Mouse (Mus musculus): Measurements from ENCODE around the gene Morf4l2. TPM values are rescaled to one million over a fixed set of nuclear protein-coding genes. Genes with fewer than 3 reads are reported as not detected.
"Not testable (repeated sequence)": the region's sequence is repeated elsewhere in the genome, so short reads cannot be mapped to it uniquely, and the experiment has no call there.

Gene Morf4l2
- polyA plus RNA-seq, 1 experiment from 2014 or later = 558 TPM

GRCm38 (mm10) chrX:136714742-136715474 is 28.6 kb downstream of the Morf4l2 start:
- ATAC-seq (replicated peaks; ENCODE audit: low FRiP score) = peak; percentile 92
- not testable (repeated sequence) for H3K4me2 ChIP-seq (ENCODE audit: low read depth, low read length, severe bottlenecking); H3K4me1 ChIP-seq (replicated peaks; ENCODE audit: control insufficient read depth, insufficient read depth, low read length); H3K27me3 ChIP-seq (ENCODE audit: control insufficient read depth, insufficient read depth, low read length); H3K4me3 ChIP-seq (ENCODE audit: low read depth, low read length); H3K9ac ChIP-seq (ENCODE audit: low read length); H3K9me3 ChIP-seq (ENCODE audit: control insufficient read depth, low read length); DNase-seq (ENCODE audit: low spot score); H3K36me3 ChIP-seq (ENCODE audit: control insufficient read depth, insufficient read depth, low read length)
- WGBS = 43% methylated on average over 3 of the region's 3 CpGs
- peak overlapping the region; percentile 37; the same call in 1 of the 2 replicates for H3K27ac ChIP-seq (ENCODE audit: low read depth, low read length)

DNA sequence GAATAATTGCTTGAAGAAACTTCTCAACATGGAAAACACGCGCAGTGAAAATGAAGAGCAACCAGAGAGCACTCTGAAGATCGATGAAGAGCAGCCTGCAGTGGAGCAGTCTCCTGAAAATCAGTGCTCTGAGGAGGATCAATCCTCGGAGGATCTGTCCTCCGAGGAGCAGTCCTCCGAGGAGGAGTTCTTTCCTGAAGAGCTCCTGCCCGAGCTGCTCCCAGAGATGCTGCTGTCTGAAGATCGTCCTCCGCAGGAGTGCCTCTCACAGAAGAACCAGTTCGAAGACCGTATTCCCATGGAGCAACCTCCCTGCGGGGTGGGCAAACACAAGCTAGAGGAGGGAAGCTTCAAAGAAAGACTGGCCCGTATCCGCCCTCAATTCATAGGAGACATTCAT is 34.7 kb downstream of the Morf4l2 start:
- Histone ChIP-seq H3K9ac (ENCODE audit: low read length) (peak overlapping the region; percentile 65), H3K27me3 (ENCODE audit: control insufficient read depth, insufficient read depth, low read length) (peaks cover 2% of the 10 kb centered on the region; the same call in 1 of the 2 replicates), H3K4me3 (ENCODE audit: low read depth, low read length) (peak overlapping the region; percentile 43), H3K9me3 (ENCODE audit: control insufficient read depth, low read length) (no peaks in the 10 kb centered on the region), H3K4me2 (ENCODE audit: low read depth, low read length, severe bottlenecking) (peak overlapping the region; percentile 51), H3K4me1 (replicated peaks; ENCODE audit: control insufficient read depth, insufficient read depth, low read length) (peaks cover 3% of the 10 kb centered on the region; the same call in 1 of the 2 replicates), H3K27ac (ENCODE audit: low read depth, low read length) (peak overlapping the region; percentile 37; the same call in 1 of the 2 replicates), H3K36me3 (ENCODE audit: control insufficient read depth, insufficient read depth, low read length) (no peaks in the 10 kb centered on the region)
- peak; percentile 12; the same call in 1 of the 2 replicates for ATAC-seq (replicated peaks; ENCODE audit: low FRiP score)
- 23% methylated on average over 14 of the region's 14 CpGs for WGBS
- peak; percentile 48 for DNase-seq (ENCODE audit: low spot score)

GRCm38 (mm10) chrX:136708168-136708681 is 35.3 kb downstream of the Morf4l2 start:
- WGBS = 17% methylated on average over 18 of the region's 18 CpGs
- ATAC-seq (replicated peaks; ENCODE audit: low FRiP score) = peak; percentile 90

DNA sequence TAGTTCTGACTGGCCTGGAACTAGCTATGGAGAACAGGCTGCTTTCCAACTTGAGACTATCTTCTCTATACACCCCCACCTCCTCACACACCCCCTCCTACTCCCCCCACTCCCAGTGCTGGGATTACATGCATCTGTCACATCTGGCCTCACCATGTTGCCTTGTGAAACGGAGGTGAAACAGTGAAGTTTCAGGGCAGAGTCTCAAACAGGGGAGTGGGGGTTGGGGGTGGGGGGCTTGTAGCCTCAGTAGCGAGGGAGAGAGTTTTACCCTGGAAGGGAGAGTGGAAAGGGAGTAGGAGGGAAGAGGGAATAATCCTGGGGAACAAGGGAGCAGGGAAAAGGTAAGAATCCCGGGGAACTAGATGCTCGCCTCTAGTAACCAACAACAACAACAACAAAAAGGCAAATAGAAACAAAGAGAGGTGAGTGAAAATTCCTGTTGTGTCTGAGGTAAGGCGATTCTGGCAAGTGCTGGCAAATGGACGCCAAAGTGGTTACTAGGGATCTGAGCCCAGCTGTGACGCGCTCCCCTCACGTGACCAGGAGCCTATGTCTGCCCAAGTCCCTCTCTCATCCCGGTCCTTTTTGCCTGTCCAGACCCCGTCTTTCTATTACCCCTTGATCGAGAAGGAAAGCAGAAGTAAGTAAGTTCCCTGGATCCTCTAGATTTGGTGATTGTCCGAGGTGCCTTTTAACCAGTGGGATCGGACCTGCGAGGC is 35.9 kb downstream of the Morf4l2 start, which contains the start of gene Tceal1:
Tceal1 (plus strand) TSS at position 537 of the 722 bp plus-strand sequence.
- Histone ChIP-seq H3K27me3 (ENCODE audit: control insufficient read depth, insufficient read depth, low read length) (peaks cover 2% of the 10 kb centered on the region; the same call in 1 of the 2 replicates), H3K9ac (ENCODE audit: low read length) (peak within 1 kb of the TSS; percentile 65), H3K9me3 (ENCODE audit: control insufficient read depth, low read length) (no peaks in the 10 kb centered on the region), H3K36me3 (ENCODE audit: control insufficient read depth, insufficient read depth, low read length) (no peaks in the 10 kb centered on the region), H3K27ac (ENCODE audit: low read depth, low read length) (peak within 1 kb of the TSS; percentile 70), H3K4me3 (ENCODE audit: low read depth, low read length) (peak within 1 kb of the TSS; percentile 43), H3K4me1 (replicated peaks; ENCODE audit: control insufficient read depth, insufficient read depth, low read length) (peaks cover 3% of the 10 kb centered on the region; the same call in 1 of the 2 replicates), H3K4me2 (ENCODE audit: low read depth, low read length, severe bottlenecking) (peak within 1 kb of the TSS; percentile 51)
- ATAC-seq (replicated peaks; ENCODE audit: low FRiP score) = peak; percentile 95
- DNase-seq (ENCODE audit: low spot score) = peak; percentile 75
- WGBS = 14% methylated on average over 15 of the region's 15 CpGs

More at GRCm38 (mm10) chrX:136708168-136708681, 35.3 kb downstream of the Morf4l2 start:
- Histone ChIP-seq H3K27me3 (ENCODE audit: control insufficient read depth, insufficient read depth, low read length) (peaks cover 2% of the 10 kb centered on the region; the same call in 1 of the 2 replicates), H3K27ac (ENCODE audit: low read depth, low read length) (peak overlapping the region; percentile 70), H3K36me3 (ENCODE audit: control insufficient read depth, insufficient read depth, low read length) (no peaks in the 10 kb centered on the region), H3K4me2 (ENCODE audit: low read depth, low read length, severe bottlenecking) (peak overlapping the region; percentile 51), H3K4me1 (replicated peaks; ENCODE audit: control insufficient read depth, insufficient read depth, low read length) (peaks cover 3% of the 10 kb centered on the region; the same call in 1 of the 2 replicates), H3K4me3 (ENCODE audit: low read depth, low read length) (peak overlapping the region; percentile 43), H3K9ac (ENCODE audit: low read length) (peak overlapping the region; percentile 65), H3K9me3 (ENCODE audit: control insufficient read depth, low read length) (no peaks in the 10 kb centered on the region)
- peak; percentile 64 for DNase-seq (ENCODE audit: low spot score)

DNA sequence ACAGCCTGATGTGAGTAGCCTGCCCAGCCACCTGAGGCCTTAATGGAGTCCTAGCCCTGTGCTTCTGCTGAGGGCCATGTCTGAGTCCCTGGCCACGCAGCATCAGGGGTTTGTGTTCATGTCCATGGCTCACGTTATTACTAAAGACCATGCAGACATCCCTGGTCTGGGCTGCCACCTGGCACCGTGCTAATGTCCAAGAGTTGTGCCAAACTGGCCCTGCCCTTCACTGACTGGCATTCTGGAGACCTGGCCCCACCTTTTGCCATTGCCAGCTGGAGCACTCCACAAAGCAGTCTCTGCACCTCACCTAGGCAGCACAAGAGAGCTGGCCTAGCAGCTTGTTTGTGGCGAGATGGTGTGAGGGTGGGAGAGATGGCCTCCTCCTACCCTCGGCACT is 50.3 kb downstream of the Morf4l2 start:
- WGBS = 89% methylated on average over 5 of the region's 5 CpGs
- Histone ChIP-seq H3K4me3 (ENCODE audit: low read depth, low read length) (no peak overlapping the region), H3K9me3 (ENCODE audit: control insufficient read depth, low read length) (no peaks in the 10 kb centered on the region), H3K27me3 (ENCODE audit: control insufficient read depth, insufficient read depth, low read length) (no peaks in the 10 kb centered on the region), H3K9ac (ENCODE audit: low read length) (no peak overlapping the region), H3K36me3 (ENCODE audit: control insufficient read depth, insufficient read depth, low read length) (no peaks in the 10 kb centered on the region), H3K4me1 (replicated peaks; ENCODE audit: control insufficient read depth, insufficient read depth, low read length) (no peaks in the 10 kb centered on the region), H3K27ac (ENCODE audit: low read depth, low read length) (no peak overlapping the region), H3K4me2 (ENCODE audit: low read depth, low read length, severe bottlenecking) (no peak overlapping the region)
- ATAC-seq (replicated peaks; ENCODE audit: low FRiP score) (no peak), DNase-seq (ENCODE audit: low spot score) (no peak)

GRCm38 (mm10) chrX:136692294-136692675 is 51.2 kb downstream of the Morf4l2 start:
- Histone ChIP-seq H3K9ac (ENCODE audit: low read length) (no peak overlapping the region), H3K4me2 (ENCODE audit: low read depth, low read length, severe bottlenecking) (no peak overlapping the region), H3K36me3 (ENCODE audit: control insufficient read depth, insufficient read depth, low read length) (no peaks in the 10 kb centered on the region), H3K4me3 (ENCODE audit: low read depth, low read length) (no peak overlapping the region), H3K27ac (ENCODE audit: low read depth, low read length) (no peak overlapping the region), H3K9me3 (ENCODE audit: control insufficient read depth, low read length) (no peaks in the 10 kb centered on the region), H3K4me1 (replicated peaks; ENCODE audit: control insufficient read depth, insufficient read depth, low read length) (no peaks in the 10 kb centered on the region), H3K27me3 (ENCODE audit: control insufficient read depth, insufficient read depth, low read length) (no peaks in the 10 kb centered on the region)
- ATAC-seq (replicated peaks; ENCODE audit: low FRiP score) (peak; percentile 46; the same call in 1 of the 2 replicates), DNase-seq (ENCODE audit: low spot score) (no peak)
- 71% methylated on average over 4 of the region's 4 CpGs for WGBS

DNA sequence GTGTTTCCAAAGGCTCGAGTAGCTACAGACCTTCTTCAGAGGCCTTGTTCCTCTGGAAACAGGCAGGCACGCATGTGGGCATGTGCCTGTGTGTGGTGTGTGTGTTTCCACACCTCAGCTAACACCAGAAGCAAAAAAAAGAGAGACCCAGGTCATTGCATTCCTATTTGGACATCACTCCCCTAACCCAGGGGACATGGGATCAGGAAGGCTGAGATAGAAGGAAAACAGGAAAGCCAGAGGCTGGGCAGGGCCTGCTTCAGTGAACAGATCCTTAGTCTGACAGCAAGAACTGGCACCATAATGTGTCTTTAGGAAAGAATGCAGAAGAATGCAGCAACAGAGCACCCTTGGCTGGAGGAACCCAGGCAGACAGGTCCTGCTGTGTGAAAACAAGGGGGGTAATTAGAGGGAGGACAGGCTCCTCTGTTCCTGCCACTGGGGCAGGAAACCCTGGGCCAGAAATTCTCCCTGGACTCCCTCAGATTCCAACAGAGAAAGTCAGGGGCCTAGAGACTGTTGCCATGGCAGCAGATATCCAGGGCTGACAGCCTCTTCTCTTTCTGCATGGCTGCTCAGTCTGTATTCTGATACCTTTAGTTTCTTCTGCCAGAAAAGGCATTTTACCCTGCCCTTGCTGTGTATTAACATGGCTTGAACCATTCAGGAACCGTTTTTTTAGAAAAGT is 51.7 kb downstream of the Morf4l2 start:
- not testable (repeated sequence) for H3K36me3 ChIP-seq (ENCODE audit: control insufficient read depth, insufficient read depth, low read length); H3K27me3 ChIP-seq (ENCODE audit: control insufficient read depth, insufficient read depth, low read length); H3K9me3 ChIP-seq (ENCODE audit: control insufficient read depth, low read length); H3K4me1 ChIP-seq (replicated peaks; ENCODE audit: control insufficient read depth, insufficient read depth, low read length); H3K4me3 ChIP-seq (ENCODE audit: low read depth, low read length); H3K9ac ChIP-seq (ENCODE audit: low read length); H3K4me2 ChIP-seq (ENCODE audit: low read depth, low read length, severe bottlenecking); DNase-seq (ENCODE audit: low spot score)
- 38% methylated on average over 3 of the region's 3 CpGs for WGBS
- H3K27ac ChIP-seq (ENCODE audit: low read depth, low read length) = peak overlapping the region; percentile 7; the same call in 1 of the 2 replicates
- ATAC-seq (replicated peaks; ENCODE audit: low FRiP score) = peak; percentile 93

All from forebrain, embryonic 11.5 days (tissue).